Mouse (Mus musculus) layer of hippocampus, postnatal 14 days (tissue): ENCODE measurements around the gene Prnp. TPM values are rescaled to one million over a fixed set of nuclear protein-coding genes. Genes with fewer than 3 reads are reported as not detected.
A peak's percentile ranks its signal among the peaks of the same experiment; 100 is the strongest.

Experiments
- DNase-seq, 2 experiments: peaks; one replicate each; pipeline ENCODE4 v3.0.0; 2021 to 2022; ENCODE audit warnings: low spot score in 2 of 2, mixed read lengths in 1 of 2
- total RNA-seq, 2 experiments: library from RNA; stranded (reverse); gene quantifications; 2 replicates each; pipeline ENCODE4 v1.2.3; 2021

Gene Prnp
- total RNA-seq, 2 experiments from 2014 or later, result 651 to 673 TPM

- DNase-seq, result no peak
Measured at GRCm38 (mm10) chr2:131906266-131906665, 3.5 kb upstream of the Prnp start.

DNA sequence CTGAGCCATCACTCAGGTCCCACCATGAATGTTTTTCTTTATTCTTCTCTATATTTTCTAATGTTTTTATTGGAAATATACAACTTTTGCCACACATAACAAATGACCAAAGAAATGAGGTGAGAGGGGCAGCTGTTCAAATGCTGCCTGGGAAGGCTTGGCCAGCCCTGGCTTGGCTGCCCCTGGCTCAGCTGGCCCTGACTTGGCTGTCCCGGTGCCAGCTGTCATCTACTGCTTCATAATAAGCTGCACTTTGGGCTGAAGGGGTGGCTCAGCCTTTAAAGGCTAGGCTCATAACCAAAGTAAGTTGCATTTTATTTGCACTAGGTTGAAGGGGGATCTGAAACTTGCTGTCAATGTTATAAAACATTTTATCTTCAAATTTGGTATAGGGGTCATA is 2.9 kb upstream of the Prnp start:
- no peak for DNase-seq

- no peak for DNase-seq
Measured at GRCm38 (mm10) chr2:131907311-131907710, 2.4 kb upstream of the Prnp start.

DNA sequence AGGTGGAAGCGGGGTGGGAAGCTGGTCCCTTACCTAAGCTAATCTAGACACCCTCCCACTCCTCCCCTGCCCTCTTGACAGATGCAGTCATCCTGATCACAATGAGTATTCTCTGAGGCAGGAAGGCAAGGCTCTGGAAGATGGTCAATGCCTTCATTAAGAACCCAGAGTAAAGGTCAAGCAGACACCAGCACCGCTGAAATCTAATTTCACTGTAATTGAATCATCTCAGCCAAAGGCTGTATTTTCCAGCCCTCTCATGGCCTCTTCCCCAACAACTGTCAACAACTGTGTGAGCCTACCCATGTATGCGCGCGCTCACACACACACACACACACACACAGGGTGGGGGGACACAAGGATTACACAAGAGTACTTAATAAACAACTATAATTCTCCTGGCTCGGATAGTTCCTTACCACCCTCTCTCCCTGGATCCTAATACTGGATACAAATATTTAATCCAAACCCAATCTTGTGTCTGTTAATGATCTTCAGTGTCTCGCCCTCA is 1.3 kb upstream of the Prnp start:
- no peak for DNase-seq

- no peak for DNase-seq
Measured at GRCm38 (mm10) chr2:131908906-131909305, 822 bp upstream of the Prnp start.

- DNase-seq, result no peak
Measured at GRCm38 (mm10) chr2:131910847-131911246, 1.1 kb downstream of the Prnp start.

DNA sequence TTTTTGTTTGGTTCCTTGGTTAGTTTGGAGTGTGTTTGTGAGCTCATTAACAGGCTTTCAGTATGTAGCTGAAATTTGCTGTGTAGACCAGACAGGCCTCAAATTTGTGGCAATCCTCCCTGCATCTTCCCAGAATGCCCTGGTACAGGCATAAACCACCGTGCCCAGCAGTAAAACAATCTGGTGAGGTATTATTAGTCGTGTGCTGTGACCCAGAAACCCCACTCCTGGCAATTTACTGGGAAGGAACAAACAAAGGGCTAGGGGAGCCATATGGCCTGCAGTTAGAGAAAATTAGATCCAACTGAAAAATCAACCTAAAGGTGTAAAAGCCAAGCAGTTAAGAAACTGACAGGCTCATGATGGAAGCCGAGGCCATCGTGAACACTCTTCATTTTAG is 1.6 kb downstream of the Prnp start:
- no peak for DNase-seq

GRCm38 (mm10) chr2:131912526-131913258 is 3.0 kb downstream of the Prnp start:
- DNase-seq, result no peak

GRCm38 (mm10) chr2:131932275-131932902 is 22.7 kb downstream of the Prnp start:
- DNase-seq, result no peak

DNA sequence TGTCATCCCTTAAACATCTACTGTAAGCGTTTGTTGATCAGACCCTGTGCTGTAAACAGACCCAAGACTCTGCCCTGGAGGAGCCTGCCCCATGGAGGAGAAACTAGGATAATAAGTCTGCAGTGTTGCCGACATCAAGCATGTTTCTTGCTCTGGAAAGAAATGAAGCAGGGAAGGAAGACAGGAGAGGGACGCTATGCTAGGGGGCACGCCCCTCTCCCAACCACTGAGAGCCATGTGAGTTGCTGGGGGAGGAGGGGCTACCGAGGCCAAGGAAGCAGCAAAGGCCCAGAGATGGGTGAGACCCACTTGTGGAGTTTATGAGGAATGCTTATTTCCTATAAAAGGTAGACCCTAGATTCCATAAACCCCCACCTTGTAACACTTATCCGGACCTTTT is 23.3 kb downstream of the Prnp start:
- DNase-seq, result no peak

DNA sequence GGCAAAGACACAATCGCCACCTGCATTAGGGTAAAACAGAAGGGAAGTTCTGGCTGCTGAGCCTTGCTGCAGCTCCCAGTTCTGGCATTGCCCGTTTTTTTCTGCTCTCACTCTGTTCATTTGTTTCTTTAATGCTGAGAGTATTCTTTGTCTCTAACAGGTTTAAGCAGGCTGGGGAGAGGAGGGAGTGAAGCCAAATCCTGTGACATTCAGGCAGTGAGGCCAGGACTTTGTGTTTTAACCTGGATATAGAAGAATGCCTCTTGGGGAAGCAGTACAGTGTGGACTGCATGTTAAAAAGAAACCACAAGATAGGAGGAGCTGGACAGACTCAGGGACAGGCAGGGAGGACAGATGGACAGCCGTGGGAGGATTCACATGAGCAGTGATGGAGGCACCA is 23.9 kb downstream of the Prnp start:
- no peak for DNase-seq

GRCm38 (mm10) chr2:131934243-131934642 is 24.5 kb downstream of the Prnp start:
- no peak for DNase-seq

GRCm38 (mm10) chr2:131935390-131936105 is 25.8 kb downstream of the Prnp start:
- no peak for DNase-seq

DNA sequence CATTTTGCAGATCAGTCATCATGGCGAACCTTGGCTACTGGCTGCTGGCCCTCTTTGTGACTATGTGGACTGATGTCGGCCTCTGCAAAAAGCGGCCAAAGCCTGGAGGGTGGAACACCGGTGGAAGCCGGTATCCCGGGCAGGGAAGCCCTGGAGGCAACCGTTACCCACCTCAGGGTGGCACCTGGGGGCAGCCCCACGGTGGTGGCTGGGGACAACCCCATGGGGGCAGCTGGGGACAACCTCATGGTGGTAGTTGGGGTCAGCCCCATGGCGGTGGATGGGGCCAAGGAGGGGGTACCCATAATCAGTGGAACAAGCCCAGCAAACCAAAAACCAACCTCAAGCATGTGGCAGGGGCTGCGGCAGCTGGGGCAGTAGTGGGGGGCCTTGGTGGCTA is 26.7 kb downstream of the Prnp start:
- no peak for DNase-seq

DNA sequence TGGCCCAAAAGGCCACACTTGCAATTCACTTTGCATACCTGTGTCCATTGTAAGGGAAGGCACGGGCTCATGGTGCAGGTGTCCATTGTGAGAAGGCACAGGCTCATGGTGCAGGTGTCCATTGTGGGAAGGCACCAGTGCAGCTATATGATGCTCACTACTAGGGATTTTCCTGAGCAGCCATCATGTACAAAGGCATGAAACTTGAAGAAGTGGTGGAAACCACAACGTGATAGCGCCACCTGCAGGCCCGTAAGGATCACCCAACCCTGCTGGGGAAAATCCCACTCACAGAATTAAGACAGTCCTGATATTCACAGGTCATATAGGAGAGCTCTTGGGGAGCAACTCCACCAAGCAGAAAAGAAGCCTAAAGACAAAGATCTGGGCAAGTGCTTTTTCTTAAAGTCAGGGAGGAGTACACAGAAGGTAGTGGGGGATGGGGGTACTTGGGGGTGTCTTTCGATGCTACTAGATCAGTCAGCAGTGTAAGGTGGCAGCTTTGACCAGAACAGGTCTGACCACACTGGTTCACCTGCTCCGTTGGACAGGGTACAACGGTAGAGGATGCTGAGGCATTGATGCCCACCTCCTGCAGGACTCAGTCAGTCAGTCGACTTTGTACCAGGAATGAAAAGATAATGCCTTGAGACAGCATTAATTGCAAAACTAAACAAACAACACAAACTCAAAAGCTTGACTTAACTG is 29.8 kb downstream of the Prnp start:
- DNase-seq, result peak in 1 of 2 experiments; percentile 72

DNA sequence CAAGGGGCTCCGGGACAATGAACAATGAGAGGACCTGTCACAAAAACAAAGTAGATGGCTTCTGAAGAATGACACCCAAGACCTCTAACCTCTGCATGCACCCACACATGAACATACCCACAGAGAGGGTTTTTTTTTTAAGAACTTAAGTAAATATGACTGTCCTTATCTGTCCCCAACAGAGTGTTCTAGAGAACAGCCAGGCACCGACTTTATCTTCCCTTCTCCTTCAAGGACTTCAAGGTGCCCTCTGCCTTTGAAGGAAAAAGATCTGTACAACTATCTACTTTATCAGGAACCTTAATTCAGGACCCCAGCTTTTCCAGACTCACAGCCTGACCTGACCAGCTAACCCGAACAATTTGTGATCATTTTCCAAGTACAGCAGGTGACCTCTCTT is 30.8 kb downstream of the Prnp start:
- no peak for DNase-seq

DNA sequence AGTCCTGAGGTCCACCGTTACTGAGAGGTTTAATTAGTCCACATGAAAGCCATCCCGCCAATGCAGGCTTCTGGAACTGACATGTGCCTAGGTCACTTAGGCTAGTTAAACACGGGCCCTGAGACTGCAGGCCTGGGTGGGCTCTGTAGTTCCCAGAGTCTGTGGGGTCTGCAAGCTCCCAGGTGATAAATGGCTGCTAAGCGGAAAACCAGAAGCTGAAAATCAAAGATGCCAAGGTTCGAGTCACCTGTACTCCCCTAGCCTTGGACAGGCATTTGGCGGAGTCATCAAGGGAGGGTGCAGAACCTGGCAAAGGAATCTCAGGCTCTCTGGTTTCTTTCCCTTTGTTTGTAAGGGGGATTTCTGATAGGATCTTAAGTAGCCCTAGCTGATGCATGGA is 31.8 kb downstream of the Prnp start:
- DNase-seq, result no peak

- no peak for DNase-seq
Measured at GRCm38 (mm10) chr2:131944370-131944769, 34.6 kb downstream of the Prnp start.

DNA sequence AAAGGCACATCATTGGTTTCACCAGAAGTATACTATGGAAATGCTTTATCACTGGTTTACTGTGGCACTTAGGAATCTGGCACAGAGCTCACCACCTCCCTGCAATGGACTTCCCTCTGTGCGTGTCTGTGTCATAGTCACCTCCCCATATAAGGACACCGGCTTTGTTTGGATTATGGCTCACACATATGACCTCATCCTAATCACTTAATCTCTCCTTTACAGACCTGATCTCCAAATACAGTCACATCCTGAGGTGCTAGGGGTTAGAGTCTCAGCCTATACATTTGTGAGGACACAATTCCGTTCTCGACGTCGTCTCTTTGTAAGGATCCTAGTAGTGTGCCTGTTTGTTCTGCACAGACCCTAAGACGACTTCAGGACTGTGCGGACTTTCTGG is 35.5 kb downstream of the Prnp start:
- no peak for DNase-seq

DNA sequence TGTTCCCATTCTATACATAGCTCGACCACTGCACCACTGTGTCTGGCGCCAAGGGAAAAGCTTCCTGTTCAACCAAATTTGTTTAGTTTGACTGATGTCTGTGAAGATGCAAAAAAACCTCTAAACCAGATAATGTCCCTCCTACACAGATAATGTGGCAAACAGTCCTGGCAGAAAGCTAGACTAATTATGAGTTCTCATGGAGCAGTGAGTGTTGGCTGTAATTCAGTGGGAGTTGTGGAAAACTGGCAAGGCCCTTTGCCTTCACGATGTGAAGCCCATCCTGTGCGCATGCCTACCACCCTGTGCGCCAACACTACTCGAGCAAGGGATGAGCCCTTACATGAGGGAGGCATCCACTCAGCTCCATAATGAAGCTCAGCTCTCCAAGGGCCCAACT is 36.0 kb downstream of the Prnp start:
- DNase-seq, result peak in 1 of 2 experiments; percentile 62

DNA sequence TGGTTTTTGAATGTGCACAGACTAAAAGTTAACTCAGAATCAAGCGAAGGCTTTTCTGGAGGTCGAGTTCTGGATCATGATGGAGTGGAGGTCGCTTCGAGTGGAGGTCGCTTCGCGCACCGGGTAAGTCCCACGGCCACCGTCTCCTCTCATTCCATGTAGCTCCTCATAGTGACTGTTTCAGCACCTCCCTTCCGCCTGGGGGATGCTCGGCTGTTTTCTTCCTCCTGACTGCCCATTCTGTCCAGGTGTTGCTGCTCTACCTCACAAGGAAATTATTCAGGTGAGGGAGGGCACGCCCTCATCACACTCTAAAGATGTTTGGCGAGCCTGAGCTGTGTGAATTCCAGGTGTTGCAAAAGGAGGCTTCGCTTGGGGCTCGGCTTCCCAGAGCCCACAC is 36.6 kb downstream of the Prnp start:
- DNase-seq, result peak in 1 of 2 experiments; percentile 0

DNA sequence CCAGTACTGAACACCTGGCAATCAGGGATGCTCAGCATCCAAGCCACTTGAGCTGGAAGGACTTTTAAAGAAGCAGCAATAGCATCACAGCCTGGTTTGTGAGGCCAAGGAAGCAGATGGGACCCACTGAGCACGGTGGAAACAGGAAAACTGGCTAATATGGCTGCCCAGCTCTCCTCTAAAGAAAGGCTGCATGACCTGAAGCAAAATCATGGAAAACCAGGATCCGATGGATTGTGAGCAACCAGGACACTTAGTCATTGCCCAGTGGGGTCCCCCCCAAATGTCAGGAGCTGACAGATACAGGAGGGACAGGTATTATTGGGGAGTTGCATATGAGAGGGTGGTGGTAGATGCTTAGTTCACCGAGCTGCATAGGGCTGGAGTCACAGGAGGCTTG is 38.4 kb downstream of the Prnp start:
- DNase-seq, result no peak
